Mouse (Mus musculus) adrenal gland, adult 2 months (tissue): ENCODE data around the gene Cbx4. TPM values are rescaled to one million over a fixed set of nuclear protein-coding genes. Genes with fewer than 3 reads are reported as not detected.

Experiments used
- DNase-seq: peaks from one replicate; pipeline ENCODE4 v3.0.0; 2021
- long read RNA-seq: library from polyadenylated mRNA; stranded (forward); transcript quantifications from one replicate; pipeline ENCODE4 v2.0.0, GENCODE M21; 2021
- polyA plus RNA-seq: library from polyadenylated mRNA; depleted of rRNA; stranded (reverse); fragments of >200 nt; gene quantifications from 2 replicates; pipeline ENCODE4 v1.2.3, GENCODE M21; 2012; rRNA removed
- total RNA-seq, 2 experiments: library from RNA; stranded (reverse); gene quantifications; 2 replicates each; pipeline ENCODE4 v1.2.3; 2021

Gene Cbx4
- total RNA-seq, result 100 to 1,000 TPM; 144 to 197 TPM
- polyA plus RNA-seq, result 89.0 and 127 TPM in 2 replicates
- long read RNA-seq, full-length matches to known transcripts, result 135 of 157 reads
- long read RNA-seq, partial matches to known transcripts, result 3 of 157 reads
- long read RNA-seq, other reads (novel, unspliced or antisense), result 19 of 157 reads

DNA sequence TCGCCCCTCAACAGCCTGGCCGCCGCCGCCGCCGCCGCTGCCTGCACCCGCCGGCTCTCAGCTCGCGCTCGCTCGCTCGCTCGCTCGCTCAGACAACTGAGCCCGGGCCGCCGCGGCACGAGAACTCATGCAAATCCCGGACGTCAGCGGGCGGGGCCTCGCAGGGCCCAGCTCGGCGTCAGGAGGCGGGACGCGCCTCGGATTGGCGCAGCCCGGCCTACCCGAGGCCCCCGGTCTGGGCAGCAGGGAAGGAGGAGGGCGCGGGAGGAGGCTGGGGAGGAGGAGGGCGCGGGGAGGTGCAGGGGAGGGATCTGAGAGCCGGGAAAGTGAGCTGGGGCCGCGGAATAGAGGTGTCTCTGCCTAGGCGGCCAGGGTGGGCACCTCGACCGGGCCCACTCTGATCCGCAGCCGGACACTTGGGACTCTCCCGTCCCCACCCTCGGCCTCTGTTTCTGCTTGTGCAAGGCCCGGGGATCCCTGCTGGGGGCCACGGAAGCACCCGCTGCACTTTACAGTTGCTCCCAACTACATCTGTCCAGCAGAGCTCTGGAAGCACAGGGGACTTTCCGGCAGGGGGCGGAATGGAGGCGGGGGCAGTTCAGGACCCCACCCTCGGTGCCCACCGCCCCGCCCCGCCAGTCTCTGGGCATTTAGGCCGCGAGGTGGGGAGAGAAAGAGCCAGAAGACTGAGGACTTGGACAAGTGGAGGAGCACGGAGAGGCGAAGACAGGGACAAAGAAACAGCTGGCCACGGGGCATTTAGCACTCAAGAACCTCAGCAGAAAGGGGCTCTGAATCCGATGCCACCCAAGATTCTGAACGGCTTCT, at the start of gene Cbx4:
Gene Cbx4, minus strand, starts transcription at position 78 of the 828 bp plus-strand sequence.
- DNase-seq, result peak; percentile 97

- no peak for DNase-seq
These were observed 48.6 kb upstream of the Cbx4 start for GRCm38 (mm10) chr11:119134586-119134985.

GRCm38 (mm10) chr11:119133437-119134221, 47.6 kb upstream of the Cbx4 start:
- DNase-seq, result peak; percentile 89

GRCm38 (mm10) chr11:119132198-119133035, 46.4 kb upstream of the Cbx4 start:
- DNase-seq, result no peak

- no peak for DNase-seq
These were observed 44.2 kb upstream of the Cbx4 start for GRCm38 (mm10) chr11:119130081-119130765.

- peak; percentile 88 for DNase-seq
These were observed 43.4 kb upstream of the Cbx4 start for GRCm38 (mm10) chr11:119129281-119130058.

DNA sequence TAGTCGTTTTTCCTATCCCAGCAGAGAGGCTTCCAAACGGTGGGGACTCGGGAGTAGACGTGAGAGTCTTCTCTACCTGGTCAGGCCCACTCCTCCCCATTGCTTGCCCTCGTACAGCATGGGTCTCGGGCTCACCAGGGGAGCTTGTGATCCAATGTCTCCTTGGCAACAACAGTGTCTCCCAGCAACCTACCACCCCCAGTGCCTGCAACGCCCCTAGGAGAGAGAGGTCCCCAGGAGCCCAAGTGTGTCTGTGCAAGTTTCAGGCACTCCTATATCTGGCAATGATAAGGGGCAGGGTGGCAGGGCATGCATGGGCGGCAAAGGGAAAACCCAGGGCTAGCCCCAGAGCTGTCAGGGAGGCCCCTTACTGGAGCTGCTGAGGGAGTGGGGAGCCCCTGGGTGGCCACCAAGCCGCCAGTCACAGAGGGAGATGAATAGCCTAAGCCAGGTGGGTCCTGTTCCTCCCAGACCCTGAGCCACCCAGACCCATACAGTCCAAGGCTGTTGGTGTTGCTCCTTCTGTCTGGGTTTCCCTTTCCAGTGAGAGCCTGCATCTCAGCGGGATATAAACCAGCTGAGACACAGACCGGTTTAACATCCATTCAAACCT, 42.8 kb upstream of the Cbx4 start:
- DNase-seq, result no peak

DNA sequence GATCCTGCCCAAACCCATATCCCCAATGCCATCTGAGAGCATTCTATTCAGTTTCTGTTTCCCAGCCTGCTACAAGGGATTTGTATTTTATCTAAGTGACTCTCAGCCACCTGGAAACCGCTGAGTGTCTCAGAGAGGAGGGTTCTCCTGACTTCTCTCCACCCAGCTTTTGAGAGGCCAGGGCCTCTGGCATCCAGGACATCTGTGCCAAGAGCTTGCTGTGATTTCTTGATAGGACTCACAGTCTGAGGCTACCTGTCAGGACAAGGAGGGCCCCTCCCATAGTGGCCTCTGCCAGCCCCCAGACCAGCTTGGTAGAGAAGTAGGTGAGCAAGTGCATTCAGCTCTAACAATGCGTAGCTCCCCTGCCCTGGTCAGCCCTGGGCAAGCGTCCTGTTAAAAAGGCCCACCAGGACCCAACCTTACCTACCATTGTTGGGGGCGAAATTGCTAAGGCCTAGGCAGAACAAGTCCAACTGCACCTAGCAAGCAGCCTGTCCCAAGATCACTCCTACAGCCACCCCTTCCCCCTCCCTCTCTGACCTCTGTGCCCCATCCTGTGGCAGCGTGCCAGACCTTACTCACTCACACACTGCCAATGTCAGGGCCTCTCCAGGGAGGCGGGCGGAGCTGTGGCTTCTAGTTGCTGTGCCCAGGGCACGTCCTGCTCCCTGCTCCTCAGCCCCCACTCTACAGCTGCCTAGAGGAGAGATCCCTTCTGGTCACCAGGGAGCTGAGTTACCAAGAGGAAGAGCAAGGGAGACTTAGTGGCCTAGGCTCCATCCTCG, 41.9 kb upstream of the Cbx4 start:
- DNase-seq, result peak; percentile 97

DNA sequence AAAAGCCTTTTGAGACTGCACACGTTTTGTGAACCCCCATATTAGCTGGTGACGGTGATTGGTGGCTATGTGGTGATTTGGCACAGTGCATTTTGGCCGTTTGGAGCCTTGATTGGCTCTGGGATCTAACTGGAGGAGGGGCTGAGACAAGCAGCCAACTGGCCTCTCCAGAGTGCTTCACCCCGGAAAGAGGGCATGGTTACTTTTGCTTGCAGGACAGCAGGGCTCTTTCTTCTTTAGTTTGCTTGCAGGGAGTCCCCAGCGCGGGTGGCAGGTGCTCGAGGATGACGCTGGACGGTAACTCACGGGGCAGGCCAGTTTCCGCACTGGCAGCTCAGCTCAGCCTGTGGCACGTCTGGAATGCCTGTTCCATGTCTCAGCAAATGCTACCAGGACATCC, 41.1 kb upstream of the Cbx4 start:
- peak; percentile 78 for DNase-seq

GRCm38 (mm10) chr11:119125929-119126861, 40.2 kb upstream of the Cbx4 start:
- DNase-seq, result peak; percentile 98

- DNase-seq, result peak; percentile 94
These were observed 38.5 kb upstream of the Cbx4 start for GRCm38 (mm10) chr11:119124536-119124935.

DNA sequence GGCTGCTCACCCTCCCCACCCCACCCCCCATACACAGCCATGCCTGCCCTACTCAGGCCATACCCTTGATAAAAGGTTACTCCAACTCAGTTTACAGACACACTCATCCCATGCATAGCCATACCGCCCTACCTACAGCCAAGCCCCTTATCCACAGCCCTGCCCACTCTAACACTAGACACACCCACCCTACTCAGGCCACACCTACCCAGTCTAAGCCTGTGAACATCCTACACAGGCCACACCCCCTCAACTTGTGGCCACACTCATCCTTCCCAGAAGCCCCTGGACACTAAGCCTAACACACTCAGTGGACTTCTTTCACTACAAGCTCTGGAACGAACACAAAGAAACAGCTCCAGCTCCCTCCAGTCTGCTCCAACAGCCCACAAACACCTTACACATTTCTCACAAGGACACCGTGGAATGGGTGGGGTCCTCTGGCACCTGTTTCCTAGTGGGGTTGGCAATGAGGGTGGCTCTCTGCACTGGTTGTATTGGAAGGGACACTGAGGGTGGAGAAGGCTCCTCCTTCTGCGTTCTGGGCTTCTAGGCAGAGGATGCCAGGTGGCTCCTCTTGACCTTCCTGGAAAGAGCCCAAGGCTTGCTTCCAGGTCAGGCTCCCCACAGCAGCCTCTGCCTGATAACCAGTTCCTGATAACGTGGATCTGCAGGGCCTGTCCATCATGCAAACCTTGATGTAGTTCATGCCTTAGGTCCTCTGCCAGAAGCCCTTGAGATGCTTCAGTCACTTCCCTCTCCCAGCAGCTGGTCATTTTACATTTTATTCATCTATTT, 37.7 kb upstream of the Cbx4 start:
- no peak for DNase-seq

DNA sequence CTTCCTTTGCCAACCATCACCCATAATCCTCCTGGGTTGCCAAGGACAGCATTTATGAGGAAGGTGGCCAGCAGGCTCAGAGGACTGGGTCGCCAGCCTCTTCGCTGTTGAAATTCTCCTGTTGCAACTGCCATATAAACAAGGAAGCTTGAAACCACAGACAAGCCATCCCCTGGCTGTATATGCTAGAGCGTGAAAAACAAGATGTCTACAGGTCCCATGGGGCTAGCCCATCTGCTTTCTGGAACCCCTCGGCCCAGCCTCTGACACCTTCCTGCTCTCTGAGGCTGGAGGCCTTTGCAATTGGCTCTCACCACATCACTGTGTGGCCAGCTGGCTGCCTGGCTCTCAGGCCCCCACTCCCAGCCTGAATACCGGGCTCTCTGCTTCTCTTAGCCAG, 36.4 kb upstream of the Cbx4 start:
- DNase-seq, result peak; percentile 4

GRCm38 (mm10) chr11:119118905-119119304, 32.9 kb upstream of the Cbx4 start:
- no peak for DNase-seq

- DNase-seq, result peak; percentile 68
These were observed 31.9 kb upstream of the Cbx4 start for GRCm38 (mm10) chr11:119117945-119118344.

- peak; percentile 75 for DNase-seq
These were observed 31.0 kb upstream of the Cbx4 start for GRCm38 (mm10) chr11:119116992-119117391.

DNA sequence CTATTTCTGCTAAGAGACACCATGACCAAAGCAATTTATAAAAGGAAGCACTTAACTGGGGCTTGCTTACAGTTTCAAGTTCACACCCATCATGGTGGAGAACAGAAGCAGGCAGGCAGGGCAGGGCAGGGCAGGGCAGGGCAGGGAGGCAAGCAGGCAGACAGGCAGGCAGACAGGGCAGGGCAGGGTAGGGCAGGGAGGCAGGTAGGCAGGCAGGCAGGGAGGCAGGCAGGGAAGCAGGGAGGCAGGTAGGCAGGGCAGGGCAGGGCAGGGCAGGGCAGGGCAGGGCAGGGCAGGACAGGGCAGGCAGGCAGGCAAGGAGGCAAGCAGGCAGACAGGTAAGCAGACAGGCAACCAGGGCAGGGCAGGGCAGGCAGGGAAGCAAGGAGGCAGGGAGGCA, 26.7 kb upstream of the Cbx4 start:
- DNase-seq, result no peak
